Mouse (Mus musculus) cerebellum, adult 2 months (tissue): ENCODE measurements at regions not wholly inside any gene's neighbourhood (a gene's known extent, or its start where the extent isn't known, plus 50 kb on each side); places are given as distances from the start of the nearest gene placed in this dataset.
"Not testable (repeated sequence)": the region's sequence is repeated elsewhere in the genome, so short reads cannot be mapped to it uniquely, and the experiment has no call there.

Experiments
- DNase-seq, 2 experiments: peaks; one replicate each; pipeline ENCODE4 v3.0.0; 2021
- H3K27ac ChIP-seq: fragments of 200-500 bp; 2 replicates; pipeline ENCODE4 v1.5.1; 2012; ENCODE audit warnings: low read length, control low read depth, inconsistent platforms; ENCODE audit not compliant: insufficient read depth
- H3K27me3 ChIP-seq: fragments of 200-500 bp; 2 replicates; pipeline ENCODE4 v1.6.1; 2012; ENCODE audit warnings: inconsistent platforms, mild to moderate bottlenecking, low read length, moderate library complexity; ENCODE audit not compliant: control insufficient read depth, insufficient read depth
- H3K4me1 ChIP-seq: fragments of 200-500 bp; 2 replicates; pipeline ENCODE4 v1.6.1; 2011; ENCODE audit warnings: low read length; ENCODE audit not compliant: control insufficient read depth, insufficient read depth
- H3K4me3 ChIP-seq: fragments of 200-500 bp; replicated peaks from 2 replicates; pipeline ENCODE3; 2011; ENCODE audit warnings: mild to moderate bottlenecking, low read depth, low read length, control low read depth; ENCODE audit not compliant: insufficient read depth
- CTCF ChIP-seq: fragments of 200-500 bp; IDR thresholded peaks from 2 replicates; pipeline ENCODE4 v1.5.1; 2011; ENCODE audit warnings: low read depth, mild to moderate bottlenecking, control low read depth, low read length, moderate library complexity, borderline replicate concordance; ENCODE audit not compliant: insufficient read depth
- POLR2A ChIP-seq: fragments of 200-500 bp; IDR thresholded peaks from 2 replicates; pipeline ENCODE4 v1.6.1; 2011; ENCODE audit warnings: low read length, control low read depth, borderline replicate concordance; ENCODE audit not compliant: insufficient read depth
- WGBS: fragments of 180-500 bp; shearing (Covaris S2); methylation state at CpG from one replicate; pipeline ENCODE4 v1.1.7; 2018; 5-methylcytosine and 5-hydroxymethylcytosine counted together

GRCm38 (mm10) chr1:184669173-184669572 is 63.2 kb downstream of the Hlx start:
- 87% methylated on average over 5 of the region's 5 CpGs for WGBS
- H3K4me1 ChIP-seq, H3K27me3 ChIP-seq, H3K4me3 ChIP-seq, H3K27ac ChIP-seq, DNase-seq: not testable (repeated sequence)

DNA sequence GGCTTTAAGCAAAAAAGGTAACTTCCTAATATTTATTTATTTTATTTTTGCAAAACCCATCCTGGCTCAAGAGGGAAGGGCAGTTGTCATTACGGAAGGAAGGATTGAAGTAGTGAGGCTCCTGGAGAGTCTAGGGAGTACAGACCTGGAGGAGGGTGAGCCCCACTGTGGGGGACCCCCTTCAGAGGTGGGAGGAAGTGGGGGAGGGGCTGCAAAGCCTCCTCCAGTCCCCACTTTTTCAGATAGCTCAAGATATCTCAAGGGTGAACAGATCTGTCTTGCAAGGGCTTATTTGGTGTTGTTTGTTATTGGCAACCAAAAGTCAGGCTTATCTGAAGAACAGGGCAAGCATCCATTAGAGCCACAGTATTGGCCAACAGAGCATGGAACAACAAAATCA is 64.0 kb downstream of the Hlx start:
- H3K4me3 ChIP-seq, result no peak overlapping the region
- WGBS, result 84% methylated on average over 1 of the region's 1 CpGs
- H3K27me3 ChIP-seq, result no peaks in the 10 kb centered on the region
- no peak overlapping the region for H3K27ac ChIP-seq
- DNase-seq, result no peak
- no peaks in the 10 kb centered on the region for H3K4me1 ChIP-seq
- TF ChIP-seq POLR2A (no peak), CTCF (no peak)

DNA sequence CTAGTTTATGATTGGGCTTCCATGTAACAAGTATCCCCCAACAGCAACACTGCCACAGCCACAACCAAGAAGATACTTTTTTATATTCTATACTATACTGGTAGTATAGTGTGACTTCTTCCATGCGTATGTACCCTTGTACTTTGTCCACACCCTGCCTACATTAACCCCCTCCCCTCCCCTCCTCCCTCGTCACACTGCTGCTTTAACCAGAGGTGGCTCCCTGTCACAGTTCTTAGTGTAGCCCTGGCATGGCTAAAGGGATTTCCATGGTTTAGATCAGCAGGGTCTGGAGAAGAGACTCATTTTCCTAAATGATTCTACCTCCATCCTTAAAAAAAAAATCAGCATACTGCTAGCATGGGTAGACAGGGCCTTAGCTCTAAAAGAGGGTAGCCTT is 64.4 kb downstream of the Hlx start:
- WGBS, result 44% methylated on average over 2 of the region's 2 CpGs
- no peak overlapping the region for H3K27ac ChIP-seq
- H3K4me3 ChIP-seq, result no peak overlapping the region
- TF ChIP-seq CTCF (no peak), POLR2A (no peak)
- DNase-seq, result no peak
- H3K4me1 ChIP-seq, result no peaks in the 10 kb centered on the region
- no peaks in the 10 kb centered on the region for H3K27me3 ChIP-seq

DNA sequence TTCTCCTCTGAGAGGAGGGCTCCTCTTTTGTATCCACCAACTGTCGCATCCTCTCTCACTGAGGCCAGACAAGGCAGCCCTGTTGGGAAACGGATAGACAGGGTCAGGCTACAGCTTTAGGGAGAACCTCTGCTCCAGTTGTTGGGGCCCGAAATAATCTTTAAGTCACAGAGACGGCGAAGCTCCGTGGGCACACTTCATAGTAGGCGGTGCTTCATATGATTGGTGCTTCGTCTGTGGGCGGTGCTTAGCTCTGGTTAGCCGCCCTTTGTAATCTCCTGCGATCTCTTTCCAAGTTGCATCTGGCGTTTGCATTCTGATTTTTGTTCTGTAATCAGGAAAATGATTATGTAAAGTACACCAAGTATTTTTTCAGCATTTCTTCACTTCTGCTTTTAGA is 67.2 kb downstream of the Hlx start:
- no peaks in the 10 kb centered on the region for H3K4me1 ChIP-seq
- WGBS, result 68% methylated on average over 12 of the region's 12 CpGs
- H3K27me3 ChIP-seq, result no peaks in the 10 kb centered on the region
- H3K4me3 ChIP-seq, result no peak overlapping the region
- no peak overlapping the region for H3K27ac ChIP-seq
- no peak for TF ChIP-seq CTCF
- no peak for TF ChIP-seq POLR2A
- no peak for DNase-seq

GRCm38 (mm10) chr1:184664098-184664375 is 68.4 kb downstream of the Hlx start:
- Histone ChIP-seq H3K27ac (no peak overlapping the region), H3K4me3 (no peak overlapping the region), H3K27me3 (no peaks in the 10 kb centered on the region), H3K4me1 (no peaks in the 10 kb centered on the region)
- WGBS, result 65% methylated on average over 5 of the region's 5 CpGs
- TF ChIP-seq POLR2A (no peak), CTCF (no peak)
- no peak for DNase-seq

- 69% methylated on average over 14 of the region's 14 CpGs for WGBS
- no peaks in the 10 kb centered on the region for H3K4me1 ChIP-seq
- no peaks in the 10 kb centered on the region for H3K27me3 ChIP-seq
- TF ChIP-seq CTCF (no peak), POLR2A (no peak)
- H3K27ac ChIP-seq, result no peak overlapping the region
- DNase-seq, result no peak
- no peak overlapping the region for H3K4me3 ChIP-seq
Measured at GRCm38 (mm10) chr1:184663300-184664097, 68.9 kb downstream of the Hlx start.

DNA sequence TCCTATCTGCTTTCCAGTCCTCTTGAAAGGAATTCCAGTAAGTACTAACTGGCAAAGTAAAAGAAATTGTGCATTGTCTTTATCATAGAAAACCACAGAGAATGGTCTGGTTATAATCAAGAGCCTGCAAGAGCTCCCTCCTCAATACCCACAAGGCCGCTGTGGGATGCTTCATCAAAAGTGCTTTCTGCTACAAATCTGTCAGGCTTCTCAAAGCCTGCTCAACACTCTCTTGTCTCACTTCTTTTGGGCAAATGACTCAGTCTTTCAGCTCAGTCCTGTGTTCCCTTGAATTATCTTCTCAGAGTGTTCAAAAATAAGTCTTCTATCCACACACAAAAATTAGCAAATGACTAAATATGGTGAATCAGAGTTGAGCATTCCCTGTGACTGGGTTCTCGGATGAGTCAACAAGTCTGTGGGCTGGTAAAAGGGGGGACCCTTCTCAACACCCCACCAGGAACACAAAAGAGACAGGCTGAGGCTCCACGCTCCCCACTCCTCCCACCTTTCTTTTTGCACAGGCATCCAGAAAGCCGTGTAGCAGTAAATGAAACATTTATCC is 81.8 kb downstream of the Hlx start:
- TF ChIP-seq POLR2A (no peak), CTCF (no peak)
- WGBS, result 90% methylated on average over 4 of the region's 4 CpGs
- Histone ChIP-seq H3K27me3 (no peaks in the 10 kb centered on the region), H3K4me1 (no peaks in the 10 kb centered on the region), H3K27ac (no peak overlapping the region), H3K4me3 (no peak overlapping the region)
- DNase-seq, result no peak

DNA sequence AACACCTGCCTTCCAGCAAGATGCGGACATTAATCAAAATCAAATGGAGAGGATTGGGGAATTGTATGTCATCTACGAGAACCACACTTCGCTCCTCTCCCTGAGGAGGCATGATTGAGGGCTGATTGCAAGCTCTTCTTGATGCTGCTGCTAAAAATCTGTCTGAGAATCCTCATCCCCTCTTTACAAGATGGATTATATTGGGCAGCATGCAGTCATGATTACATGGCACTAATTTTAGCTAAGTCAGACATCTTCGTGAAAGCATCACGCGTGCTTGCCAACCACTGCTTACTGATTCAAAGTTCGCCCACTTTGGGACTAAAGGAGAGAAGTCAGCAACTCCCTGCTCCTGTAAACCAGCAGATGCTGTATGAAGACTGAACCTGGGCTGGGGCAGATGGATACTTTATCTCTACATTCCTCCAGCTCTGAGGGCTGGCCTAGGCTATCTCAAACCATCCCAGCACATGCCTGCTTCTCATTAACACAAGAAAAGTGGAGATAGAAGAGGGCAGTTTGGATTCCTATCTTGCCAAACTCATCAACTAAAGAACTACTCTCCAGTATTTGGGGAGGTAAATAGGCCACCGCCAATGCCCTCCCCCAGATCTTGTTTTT is 84.4 kb downstream of the Hlx start:
- H3K4me1 ChIP-seq, result no peaks in the 10 kb centered on the region
- WGBS, result 93% methylated on average over 8 of the region's 8 CpGs
- TF ChIP-seq POLR2A (no peak), CTCF (no peak)
- no peak overlapping the region for H3K4me3 ChIP-seq
- no peaks in the 10 kb centered on the region for H3K27me3 ChIP-seq
- no peak overlapping the region for H3K27ac ChIP-seq
- DNase-seq, result no peak
